Mouse (Mus musculus): Measurements from ENCODE around the gene Cd2ap. TPM values are rescaled to one million over a fixed set of nuclear protein-coding genes. Genes with fewer than 3 reads are reported as not detected.

Gene Cd2ap
- polyA plus RNA-seq, 1 experiment from 2014 or later = 14.3 TPM

- no peak overlapping the region for H3K27ac ChIP-seq (ENCODE audit: low read depth, low read length)
- H3K4me1 ChIP-seq (replicated peaks; ENCODE audit: control insufficient read depth, insufficient read depth, low read length) = no peaks in the 10 kb centered on the region
- DNase-seq (ENCODE audit: low spot score) (no peak), ATAC-seq (replicated peaks; ENCODE audit: low FRiP score) (no peak)
- no peak overlapping the region for H3K9ac ChIP-seq (ENCODE audit: low read length)
- H3K4me2 ChIP-seq (ENCODE audit: low read depth, low read length, severe bottlenecking) = no peak overlapping the region
- no peaks in the 10 kb centered on the region for H3K27me3 ChIP-seq (ENCODE audit: control insufficient read depth, insufficient read depth, low read length)
- no peaks in the 10 kb centered on the region for H3K36me3 ChIP-seq (ENCODE audit: control insufficient read depth, insufficient read depth, low read length)
- no peak overlapping the region for H3K4me3 ChIP-seq (ENCODE audit: low read depth, low read length)
- H3K9me3 ChIP-seq (ENCODE audit: control insufficient read depth, low read length) = no peaks in the 10 kb centered on the region
- WGBS = 92% methylated on average over 2 of the region's 2 CpGs
Measured at GRCm38 (mm10) chr17:42837193-42837592, 39.3 kb downstream of the Cd2ap start.

GRCm38 (mm10) chr17:42822787-42823186 lies 53.7 kb downstream of the Cd2ap start:
- H3K27ac ChIP-seq (ENCODE audit: low read depth, low read length) = no peak overlapping the region
- DNase-seq (ENCODE audit: low spot score) = no peak
- WGBS = 94% methylated on average over 8 of the region's 8 CpGs
- H3K4me3 ChIP-seq (ENCODE audit: low read depth, low read length) = no peak overlapping the region
- H3K4me2 ChIP-seq (ENCODE audit: low read depth, low read length, severe bottlenecking) = no peak overlapping the region
- H3K27me3 ChIP-seq (ENCODE audit: control insufficient read depth, insufficient read depth, low read length) = no peaks in the 10 kb centered on the region
- no peak overlapping the region for H3K9ac ChIP-seq (ENCODE audit: low read length)
- H3K36me3 ChIP-seq (ENCODE audit: control insufficient read depth, insufficient read depth, low read length) = no peaks in the 10 kb centered on the region
- H3K9me3 ChIP-seq (ENCODE audit: control insufficient read depth, low read length) = no peaks in the 10 kb centered on the region
- no peak for ATAC-seq (replicated peaks; ENCODE audit: low FRiP score)
- H3K4me1 ChIP-seq (replicated peaks; ENCODE audit: control insufficient read depth, insufficient read depth, low read length) = no peaks in the 10 kb centered on the region

- Histone ChIP-seq H3K27ac (ENCODE audit: low read depth, low read length) (no peak overlapping the region), H3K9me3 (ENCODE audit: control insufficient read depth, low read length) (no peaks in the 10 kb centered on the region), H3K36me3 (ENCODE audit: control insufficient read depth, insufficient read depth, low read length) (no peaks in the 10 kb centered on the region), H3K27me3 (ENCODE audit: control insufficient read depth, insufficient read depth, low read length) (no peaks in the 10 kb centered on the region), H3K4me2 (ENCODE audit: low read depth, low read length, severe bottlenecking) (no peak overlapping the region), H3K9ac (ENCODE audit: low read length) (no peak overlapping the region), H3K4me3 (ENCODE audit: low read depth, low read length) (no peak overlapping the region), H3K4me1 (replicated peaks; ENCODE audit: control insufficient read depth, insufficient read depth, low read length) (no peaks in the 10 kb centered on the region)
- no peak for DNase-seq (ENCODE audit: low spot score)
- ATAC-seq (replicated peaks; ENCODE audit: low FRiP score) = no peak
- 93% methylated on average over 3 of the region's 3 CpGs for WGBS
Measured at GRCm38 (mm10) chr17:42815374-42815773, 61.1 kb downstream of the Cd2ap start.

GRCm38 (mm10) chr17:42792412-42792975 lies 84.0 kb downstream of the Cd2ap start:
- H3K4me3 ChIP-seq (ENCODE audit: low read depth, low read length) = no peak overlapping the region
- no peaks in the 10 kb centered on the region for H3K4me1 ChIP-seq (replicated peaks; ENCODE audit: control insufficient read depth, insufficient read depth, low read length)
- WGBS = 86% methylated on average over 2 of the region's 2 CpGs
- DNase-seq (ENCODE audit: low spot score) = no peak
- H3K9ac ChIP-seq (ENCODE audit: low read length) = no peak overlapping the region
- no peak overlapping the region for H3K4me2 ChIP-seq (ENCODE audit: low read depth, low read length, severe bottlenecking)
- no peaks in the 10 kb centered on the region for H3K9me3 ChIP-seq (ENCODE audit: control insufficient read depth, low read length)
- no peaks in the 10 kb centered on the region for H3K27me3 ChIP-seq (ENCODE audit: control insufficient read depth, insufficient read depth, low read length)
- ATAC-seq (replicated peaks; ENCODE audit: low FRiP score) = no peak
- H3K36me3 ChIP-seq (ENCODE audit: control insufficient read depth, insufficient read depth, low read length) = no peaks in the 10 kb centered on the region
- H3K27ac ChIP-seq (ENCODE audit: low read depth, low read length) = no peak overlapping the region

- H3K27me3 ChIP-seq (ENCODE audit: control insufficient read depth, insufficient read depth, low read length) = no peaks in the 10 kb centered on the region
- H3K4me2 ChIP-seq (ENCODE audit: low read depth, low read length, severe bottlenecking) = no peak overlapping the region
- no peak overlapping the region for H3K4me3 ChIP-seq (ENCODE audit: low read depth, low read length)
- H3K36me3 ChIP-seq (ENCODE audit: control insufficient read depth, insufficient read depth, low read length) = no peaks in the 10 kb centered on the region
- H3K27ac ChIP-seq (ENCODE audit: low read depth, low read length) = no peak overlapping the region
- WGBS = 92% methylated on average over 1 of the region's 1 CpGs
- DNase-seq (ENCODE audit: low spot score) (no peak), ATAC-seq (replicated peaks; ENCODE audit: low FRiP score) (no peak)
- H3K9ac ChIP-seq (ENCODE audit: low read length) = no peak overlapping the region
- no peaks in the 10 kb centered on the region for H3K4me1 ChIP-seq (replicated peaks; ENCODE audit: control insufficient read depth, insufficient read depth, low read length)
- no peaks in the 10 kb centered on the region for H3K9me3 ChIP-seq (ENCODE audit: control insufficient read depth, low read length)
Measured at GRCm38 (mm10) chr17:42790787-42791186, 85.7 kb downstream of the Cd2ap start.

GRCm38 (mm10) chr17:42789723-42790122 lies 86.7 kb downstream of the Cd2ap start:
- no peaks in the 10 kb centered on the region for H3K4me1 ChIP-seq (replicated peaks; ENCODE audit: control insufficient read depth, insufficient read depth, low read length)
- 88% methylated on average over 2 of the region's 2 CpGs for WGBS
- H3K4me2 ChIP-seq (ENCODE audit: low read depth, low read length, severe bottlenecking) = no peak overlapping the region
- H3K27me3 ChIP-seq (ENCODE audit: control insufficient read depth, insufficient read depth, low read length) = no peaks in the 10 kb centered on the region
- ATAC-seq (replicated peaks; ENCODE audit: low FRiP score) (no peak), DNase-seq (ENCODE audit: low spot score) (no peak)
- no peaks in the 10 kb centered on the region for H3K36me3 ChIP-seq (ENCODE audit: control insufficient read depth, insufficient read depth, low read length)
- H3K27ac ChIP-seq (ENCODE audit: low read depth, low read length) = no peak overlapping the region
- H3K4me3 ChIP-seq (ENCODE audit: low read depth, low read length) = no peak overlapping the region
- H3K9ac ChIP-seq (ENCODE audit: low read length) = no peak overlapping the region
- H3K9me3 ChIP-seq (ENCODE audit: control insufficient read depth, low read length) = no peaks in the 10 kb centered on the region

GRCm38 (mm10) chr17:42788686-42789453 lies 87.6 kb downstream of the Cd2ap start:
- DNase-seq (ENCODE audit: low spot score) (no peak), ATAC-seq (replicated peaks; ENCODE audit: low FRiP score) (no peak)
- H3K9ac ChIP-seq (ENCODE audit: low read length) = no peak overlapping the region
- no peaks in the 10 kb centered on the region for H3K27me3 ChIP-seq (ENCODE audit: control insufficient read depth, insufficient read depth, low read length)
- H3K4me3 ChIP-seq (ENCODE audit: low read depth, low read length) = no peak overlapping the region
- H3K4me2 ChIP-seq (ENCODE audit: low read depth, low read length, severe bottlenecking) = no peak overlapping the region
- no peaks in the 10 kb centered on the region for H3K9me3 ChIP-seq (ENCODE audit: control insufficient read depth, low read length)
- H3K4me1 ChIP-seq (replicated peaks; ENCODE audit: control insufficient read depth, insufficient read depth, low read length) = no peaks in the 10 kb centered on the region
- H3K27ac ChIP-seq (ENCODE audit: low read depth, low read length) = no peak overlapping the region
- H3K36me3 ChIP-seq (ENCODE audit: control insufficient read depth, insufficient read depth, low read length) = no peaks in the 10 kb centered on the region
- 83% methylated on average over 5 of the region's 5 CpGs for WGBS

GRCm38 (mm10) chr17:42782156-42782757 lies 94.2 kb downstream of the Cd2ap start:
- Histone ChIP-seq H3K9me3 (ENCODE audit: control insufficient read depth, low read length) (no peaks in the 10 kb centered on the region), H3K4me2 (ENCODE audit: low read depth, low read length, severe bottlenecking) (no peak overlapping the region), H3K9ac (ENCODE audit: low read length) (no peak overlapping the region), H3K4me1 (replicated peaks; ENCODE audit: control insufficient read depth, insufficient read depth, low read length) (no peaks in the 10 kb centered on the region), H3K36me3 (ENCODE audit: control insufficient read depth, insufficient read depth, low read length) (no peaks in the 10 kb centered on the region), H3K27me3 (ENCODE audit: control insufficient read depth, insufficient read depth, low read length) (no peaks in the 10 kb centered on the region), H3K4me3 (ENCODE audit: low read depth, low read length) (no peak overlapping the region), H3K27ac (ENCODE audit: low read depth, low read length) (no peak overlapping the region)
- ATAC-seq (replicated peaks; ENCODE audit: low FRiP score) (peak; percentile 78), DNase-seq (ENCODE audit: low spot score) (peak; percentile 77)
- 57% methylated on average over 7 of the region's 7 CpGs for WGBS
